Mouse (Mus musculus) T-cell, adult 2 months (primary cell): ENCODE measurements around the gene Rbm39.
A peak's percentile ranks its signal among the peaks of the same experiment; 100 is the strongest.
"Not testable (repeated sequence)": the region's sequence is repeated elsewhere in the genome, so short reads cannot be mapped to it uniquely, and the experiment has no call there.

Experiments used
- DNase-seq: peaks from one replicate; pipeline ENCODE4 v3.0.0; 2022; ENCODE audit warnings: low spot score

Gene Rbm39

DNA sequence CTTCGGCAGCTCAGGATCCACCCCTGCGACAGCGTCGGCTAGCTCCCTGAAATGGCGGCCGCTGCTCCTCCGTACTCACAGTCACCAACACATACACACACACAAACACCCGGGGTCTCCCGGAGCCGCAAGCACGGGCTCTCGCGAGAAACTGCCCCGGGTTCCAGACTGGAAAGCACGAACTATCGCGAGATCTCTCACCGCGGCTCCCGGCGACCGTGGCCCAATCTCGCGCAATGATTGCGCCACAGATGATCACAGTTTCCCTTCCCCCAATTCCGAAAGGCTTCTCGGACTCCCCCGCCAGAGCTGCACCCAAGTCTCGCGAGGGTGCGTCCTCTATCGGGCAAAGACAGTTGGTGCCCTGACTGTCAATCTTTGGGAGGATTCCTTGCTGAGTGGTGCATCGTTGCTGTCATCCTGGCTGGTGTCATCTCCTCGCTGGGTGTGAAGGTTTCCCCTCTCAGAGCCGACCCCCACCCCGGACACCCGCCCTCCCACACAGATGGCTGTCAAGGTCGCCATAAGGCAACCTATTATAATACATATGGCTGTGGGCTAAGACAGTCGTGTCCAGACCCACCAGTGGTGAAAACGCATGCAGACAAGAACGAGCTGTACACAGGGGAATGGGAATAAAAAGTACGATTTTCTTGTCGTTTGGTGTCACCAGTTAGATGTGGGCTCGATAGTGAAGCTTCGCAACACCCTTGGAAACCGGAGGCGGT, at the start of gene Rbm39:
Gene Rbm39 (minus strand): TSS at position 145 of the 728 bp plus-strand sequence.
- DNase-seq, result peak; percentile 100

- DNase-seq, result no peak
These were observed 49.1 kb upstream of the Rbm39 start for GRCm38 (mm10) chr2:156229171-156229570.

GRCm38 (mm10) chr2:156227689-156228088, 47.7 kb upstream of the Rbm39 start:
- DNase-seq, result no peak

GRCm38 (mm10) chr2:156224043-156224442, 44.0 kb upstream of the Rbm39 start:
- DNase-seq, result no peak

GRCm38 (mm10) chr2:156222100-156222499, 42.1 kb upstream of the Rbm39 start:
- no peak for DNase-seq

DNA sequence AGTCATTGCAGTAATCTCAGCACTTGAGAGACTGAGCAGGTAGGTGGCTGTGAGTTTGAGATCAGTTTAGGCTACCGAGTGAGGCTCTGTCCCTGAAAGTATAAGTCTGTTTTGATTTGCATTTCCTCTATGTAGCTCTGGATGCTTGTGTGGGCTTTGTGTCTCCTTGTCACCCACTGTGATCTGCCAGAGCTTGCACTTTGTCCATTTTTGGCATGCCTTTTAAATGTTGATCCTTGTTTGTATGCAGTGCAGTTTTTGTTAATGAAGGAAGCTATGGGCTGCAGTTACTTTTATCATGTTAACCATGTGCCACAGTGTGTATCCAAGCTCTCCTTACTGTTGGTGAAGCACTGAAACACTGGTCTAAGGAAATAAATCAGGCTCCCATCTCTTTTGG, 37.7 kb upstream of the Rbm39 start:
- DNase-seq, result no peak

- peak; percentile 46 for DNase-seq
These were observed 23.9 kb upstream of the Rbm39 start for GRCm38 (mm10) chr2:156203917-156204316.

- DNase-seq, result no peak
These were observed 22.9 kb upstream of the Rbm39 start for GRCm38 (mm10) chr2:156202848-156203437.

DNA sequence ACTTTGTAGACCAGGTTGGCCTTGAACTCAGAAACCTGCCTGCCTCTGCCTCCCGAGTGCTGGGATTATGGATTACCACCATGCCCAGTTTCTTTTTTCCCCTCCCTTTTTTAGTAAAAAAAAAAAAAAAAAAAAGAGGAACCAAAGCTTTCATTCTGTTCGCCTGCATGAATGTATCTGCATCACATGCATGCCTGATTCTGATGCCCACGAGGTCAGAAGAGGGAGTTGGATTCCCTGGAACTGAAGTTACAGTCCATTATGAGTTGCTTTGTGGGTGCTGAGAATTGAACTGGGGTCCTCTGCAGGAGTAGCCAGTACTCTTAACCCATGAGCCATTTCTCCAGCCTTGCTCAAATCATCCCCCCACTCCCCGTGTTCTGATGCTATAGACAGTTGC, 21.4 kb upstream of the Rbm39 start:
- DNase-seq, result no peak

DNA sequence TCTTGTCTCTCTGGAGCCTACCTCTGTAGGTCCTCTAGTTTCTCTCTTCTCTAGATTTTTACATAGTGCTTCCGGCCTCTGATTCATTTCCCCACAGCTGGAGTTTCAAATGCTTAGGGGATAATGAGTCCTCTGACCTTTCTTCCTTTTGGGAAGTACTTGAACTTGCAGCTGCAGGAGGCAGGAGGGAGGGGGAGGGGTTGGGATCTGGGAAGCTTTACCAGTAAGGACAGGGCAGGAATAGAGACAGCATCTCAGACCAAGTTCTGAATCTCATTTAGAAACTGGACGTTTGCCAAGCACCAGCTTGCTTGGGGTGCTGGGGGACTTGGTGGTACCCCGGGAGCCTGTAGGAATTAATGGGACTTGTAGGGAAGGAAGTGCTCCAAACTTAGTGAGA, 19.9 kb upstream of the Rbm39 start:
- no peak for DNase-seq

DNA sequence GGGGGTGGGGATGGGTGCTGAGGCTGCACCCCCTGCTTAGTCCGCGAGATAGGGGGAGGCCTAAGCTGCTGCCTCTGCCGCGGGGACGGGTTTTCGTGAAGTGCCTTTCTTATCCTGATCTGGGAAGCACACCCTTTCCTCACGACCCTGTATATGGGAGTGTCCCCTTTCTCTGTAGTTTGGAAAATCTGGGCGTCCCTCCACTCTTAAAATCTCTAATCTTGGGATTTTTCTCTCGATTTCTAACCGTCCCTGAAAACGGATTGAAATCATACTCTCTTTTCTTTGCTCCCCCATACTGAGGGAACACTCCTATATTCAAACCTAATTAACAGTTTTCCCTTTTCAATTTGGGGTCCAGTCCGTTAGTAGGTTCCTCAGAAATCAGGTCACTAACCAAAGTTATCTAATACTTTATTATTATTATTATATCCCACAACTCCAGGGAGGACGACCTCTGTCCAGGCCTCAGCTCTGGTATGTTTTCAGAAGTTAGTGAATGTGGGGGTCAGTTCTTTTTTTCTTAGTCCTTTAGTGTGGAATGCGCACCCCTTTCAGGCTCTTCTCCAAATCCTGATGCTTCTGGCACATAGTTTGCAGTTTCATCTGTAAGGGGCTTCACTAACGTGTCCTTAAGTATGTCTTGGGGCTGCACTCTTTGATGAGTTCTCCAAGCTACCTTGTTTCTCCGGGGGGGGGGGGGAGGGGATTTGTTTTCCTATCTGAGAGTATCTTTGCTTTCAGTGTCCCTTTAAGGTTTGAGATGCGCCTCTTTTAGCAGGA, 17.3 kb upstream of the Rbm39 start:
- no peak for DNase-seq

- DNase-seq, result peak; percentile 98
These were observed 16.5 kb upstream of the Rbm39 start, which contains the start of gene Phf20 for GRCm38 (mm10) chr2:156196302-156197128. Gene Phf20, plus strand, starts transcription at chr2:156196466.

DNA sequence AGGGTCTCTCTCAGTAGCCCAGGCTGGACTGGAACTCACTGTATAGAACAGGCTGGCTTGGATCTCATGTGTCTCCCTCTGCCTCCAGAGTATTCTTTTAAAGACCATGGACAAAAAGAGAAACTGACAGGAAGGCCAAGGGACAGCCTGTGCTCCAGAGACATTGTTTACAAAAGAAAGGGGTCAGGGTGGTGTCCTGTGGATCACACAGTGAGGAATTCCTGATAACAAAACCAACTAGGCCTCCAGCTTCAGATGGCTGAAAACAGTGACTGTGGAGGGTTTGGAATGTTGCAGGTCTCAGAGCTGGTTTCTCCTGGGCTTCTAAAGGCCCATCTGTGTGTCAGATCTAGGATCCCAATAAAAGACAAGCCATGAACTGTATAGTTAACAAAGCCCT, 14.5 kb upstream of the Rbm39 start:
- DNase-seq, result no peak

DNA sequence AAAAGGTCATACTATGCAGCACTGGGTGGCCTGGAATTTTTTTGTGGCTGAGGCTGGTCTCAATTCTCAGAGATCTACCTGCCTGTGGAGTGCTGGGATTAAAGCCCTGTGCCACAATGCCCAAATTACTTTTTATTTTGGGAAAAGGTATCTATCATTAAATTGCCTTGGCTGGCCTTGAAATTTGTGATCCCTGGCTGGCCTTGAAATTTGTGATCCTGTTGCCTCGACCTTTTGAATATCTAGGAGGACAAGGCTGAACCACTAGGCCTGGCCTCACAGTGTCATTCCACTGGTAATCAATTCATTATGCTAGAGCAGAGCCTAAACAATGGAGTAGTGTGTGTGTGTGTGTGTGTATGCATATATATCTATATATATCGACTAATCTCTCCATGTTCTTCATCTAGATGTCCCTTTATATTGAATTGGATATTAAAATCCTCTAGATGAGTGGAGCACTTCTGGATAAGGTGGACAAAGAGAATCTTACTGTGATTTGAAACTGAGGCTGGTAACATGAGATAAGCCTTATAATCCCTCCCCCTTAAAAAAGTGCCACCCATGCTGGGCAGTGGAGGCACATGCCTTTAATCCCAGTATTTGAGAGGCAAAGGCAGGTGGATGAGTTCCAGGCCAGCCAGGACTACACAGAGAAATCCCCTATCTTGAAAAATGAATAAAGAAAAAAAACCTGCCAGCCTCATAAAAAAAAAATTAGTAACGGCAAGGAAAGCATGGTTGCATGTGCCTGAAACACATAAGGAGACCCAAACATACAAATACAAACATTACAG, 13.2 kb upstream of the Rbm39 start:
- DNase-seq, result no peak

DNA sequence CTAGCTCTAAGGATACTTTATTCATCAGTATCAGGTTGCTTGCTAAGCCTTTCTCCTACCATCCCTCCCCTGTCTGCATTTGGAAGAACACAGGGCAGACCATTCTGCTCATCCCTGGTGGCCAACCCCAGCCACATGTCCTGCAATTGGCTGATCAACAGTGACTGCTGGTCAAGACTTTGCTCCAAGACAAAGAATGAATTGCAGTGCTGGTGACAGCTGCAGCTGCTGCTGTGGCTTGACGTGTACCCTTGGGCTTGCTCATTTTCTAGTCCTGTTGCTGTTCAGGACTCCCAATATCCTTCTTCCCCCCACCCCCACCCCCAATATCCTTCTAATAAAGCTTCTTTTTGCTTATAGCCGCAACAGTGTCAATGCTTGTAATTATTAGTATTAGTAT, 12.0 kb upstream of the Rbm39 start:
- no peak for DNase-seq

GRCm38 (mm10) chr2:156191540-156191939, 11.5 kb upstream of the Rbm39 start:
- no peak for DNase-seq

DNA sequence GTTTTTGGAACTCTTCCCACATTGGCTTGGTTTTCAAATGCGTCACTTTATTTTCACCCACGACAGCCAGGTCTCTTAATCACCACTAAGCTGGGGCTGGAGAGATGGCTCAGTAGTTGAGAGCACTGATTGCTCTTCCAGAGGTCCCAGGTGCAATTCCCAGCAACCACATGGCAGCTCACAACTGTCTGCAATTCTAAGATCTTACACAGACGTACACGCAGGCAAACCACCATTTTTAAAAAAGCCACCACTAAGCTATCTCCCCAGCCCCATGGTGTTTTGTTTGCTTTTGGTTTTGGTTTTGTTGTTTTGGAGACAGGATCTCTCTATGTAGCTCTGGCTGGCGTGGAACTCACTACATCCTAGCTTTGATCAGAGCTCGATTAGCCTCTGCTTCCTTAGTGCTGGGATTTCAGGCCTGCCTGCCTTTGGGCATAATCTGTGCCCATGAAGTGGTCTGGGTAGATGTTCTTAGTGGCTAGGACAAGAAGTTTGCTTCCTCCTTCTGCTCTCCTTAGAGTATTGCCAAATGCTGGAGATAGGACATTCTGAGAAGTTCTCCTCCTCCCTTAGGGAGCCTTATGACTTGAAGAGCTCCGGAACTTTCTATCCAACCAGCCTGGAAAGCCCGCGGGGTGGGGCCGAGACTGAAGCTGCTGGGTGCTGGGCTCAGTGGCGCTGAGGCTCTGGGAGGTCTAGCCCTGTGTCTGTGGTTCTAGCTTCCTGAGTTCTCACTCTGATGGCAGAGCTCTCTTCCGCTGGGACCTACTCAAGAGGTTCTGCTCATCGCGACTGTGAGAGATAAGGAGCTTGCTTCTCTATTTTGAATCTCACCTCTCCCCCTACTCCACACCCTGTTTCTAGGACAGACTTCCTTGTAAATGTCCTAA, 10.2 kb upstream of the Rbm39 start:
- DNase-seq, result peak; percentile 80

DNA sequence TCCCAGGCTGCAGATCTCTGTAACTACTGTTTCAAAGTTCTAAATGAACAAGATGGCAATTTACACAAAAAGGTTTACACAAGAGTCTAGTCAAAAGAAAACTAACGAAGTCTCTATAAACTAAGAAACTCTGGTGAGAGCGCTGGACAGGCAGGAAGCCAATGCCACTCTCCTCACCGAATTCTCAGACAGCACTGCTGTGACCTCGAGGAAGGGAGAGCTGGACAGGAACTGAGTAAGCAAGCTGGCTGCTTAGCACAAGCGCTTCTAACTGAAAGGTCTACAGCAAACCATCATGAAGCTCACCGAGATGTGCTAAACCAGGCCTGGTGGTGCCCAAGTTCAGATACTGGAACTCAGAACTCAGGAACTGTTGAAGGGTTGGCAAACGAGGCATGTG, 9.2 kb upstream of the Rbm39 start:
- not testable (repeated sequence) for DNase-seq

GRCm38 (mm10) chr2:156181592-156181991, 1.6 kb upstream of the Rbm39 start:
- DNase-seq, result no peak
